Mouse (Mus musculus) CD4-positive, CD25-positive, alpha-beta regulatory T cell, adult 4 months (primary cell): ENCODE measurements at regions not wholly inside any gene's neighbourhood (a gene's known extent, or its start where the extent isn't known, plus 50 kb on each side); places are given as distances from the start of the nearest gene placed in this dataset.
"Not testable (repeated sequence)": the region's sequence is repeated elsewhere in the genome, so short reads cannot be mapped to it uniquely, and the experiment has no call there.

Experiments used
- ATAC-seq: one replicate; pipeline ENCODE4 v1.8.0; 2017

GRCm38 (mm10) chr6:31011407-31012020, 52.6 kb upstream of the Klf14 start:
- no peak for ATAC-seq

GRCm38 (mm10) chr6:31016566-31016965, 57.7 kb upstream of the Klf14 start:
- no peak for ATAC-seq

DNA sequence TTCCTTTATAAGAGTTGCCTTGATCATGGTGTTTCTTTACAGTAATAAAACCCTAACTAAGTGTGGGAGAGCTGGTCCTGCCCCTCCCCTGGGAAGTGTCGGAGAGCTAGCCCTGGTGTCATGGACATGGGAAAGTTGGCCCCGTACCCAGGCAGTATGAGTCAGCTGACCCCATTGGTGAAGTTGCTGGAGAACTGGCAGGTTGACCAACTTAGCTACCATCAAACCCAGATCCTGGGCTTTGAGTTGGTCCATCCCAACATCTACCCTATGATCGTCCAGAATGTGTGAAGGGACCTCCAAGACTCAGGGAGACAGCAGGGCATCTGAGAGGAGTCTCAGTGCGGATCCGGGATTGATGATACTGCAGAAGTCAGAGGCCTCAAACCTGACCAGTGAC, 62.9 kb upstream of the Klf14 start:
- no peak for ATAC-seq

- ATAC-seq: no peak
Measured at GRCm38 (mm10) chr6:31029777-31030176, 70.9 kb upstream of the Klf14 start.

- ATAC-seq: no peak
Measured at GRCm38 (mm10) chr6:31031022-31031421, 72.1 kb upstream of the Klf14 start.

DNA sequence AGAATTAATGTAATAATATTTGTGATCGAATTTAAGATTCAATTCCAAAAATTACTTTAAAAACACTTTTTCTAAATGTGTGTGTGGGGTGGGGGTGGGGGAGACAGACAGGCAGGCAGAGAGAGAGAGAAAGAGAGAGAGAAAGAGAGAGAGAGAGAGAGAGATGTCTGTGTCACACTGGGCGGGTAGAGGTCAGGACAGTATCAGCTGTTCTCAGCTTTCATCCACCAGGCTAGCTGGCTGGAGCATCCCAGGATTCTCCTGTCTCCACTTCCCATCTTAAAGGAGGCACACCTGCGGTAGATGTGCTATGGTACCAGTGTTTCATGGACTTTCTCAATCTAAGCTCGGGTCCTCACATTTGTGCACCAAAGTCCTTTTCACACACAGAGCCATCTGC, 73.3 kb upstream of the Klf14 start:
- no peak for ATAC-seq

DNA sequence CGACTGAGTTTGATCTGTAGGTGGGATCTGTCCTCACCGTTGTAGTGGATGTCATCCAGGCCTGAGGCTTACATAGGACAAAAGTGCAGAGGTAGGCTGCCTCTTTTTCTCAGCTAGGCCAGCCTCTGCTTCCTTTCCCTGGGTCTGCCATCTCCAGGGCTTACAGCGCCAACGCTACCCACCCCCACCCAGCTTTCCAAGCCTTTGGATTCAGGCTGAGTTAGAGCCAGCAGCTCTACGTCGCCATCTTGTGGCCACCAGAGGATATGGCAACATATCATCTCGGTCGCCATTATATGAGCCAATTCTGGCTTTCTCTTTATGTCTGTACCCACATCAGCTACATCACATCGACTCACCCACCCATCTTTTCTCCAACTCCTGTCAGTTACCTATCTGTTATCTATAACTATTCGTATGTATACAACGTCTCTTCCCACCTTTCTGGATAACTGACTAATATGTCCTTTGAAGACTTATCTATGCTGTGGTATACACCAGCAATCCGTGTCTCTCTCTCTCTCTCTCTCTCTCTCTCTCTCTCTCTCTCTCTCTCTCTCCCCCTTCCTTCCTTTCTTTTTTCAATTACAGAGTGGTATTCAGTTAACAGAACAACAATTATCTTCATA, 74.2 kb upstream of the Klf14 start:
- ATAC-seq: peak; percentile 93

GRCm38 (mm10) chr6:31034796-31035195, 75.9 kb upstream of the Klf14 start:
- no peak for ATAC-seq

DNA sequence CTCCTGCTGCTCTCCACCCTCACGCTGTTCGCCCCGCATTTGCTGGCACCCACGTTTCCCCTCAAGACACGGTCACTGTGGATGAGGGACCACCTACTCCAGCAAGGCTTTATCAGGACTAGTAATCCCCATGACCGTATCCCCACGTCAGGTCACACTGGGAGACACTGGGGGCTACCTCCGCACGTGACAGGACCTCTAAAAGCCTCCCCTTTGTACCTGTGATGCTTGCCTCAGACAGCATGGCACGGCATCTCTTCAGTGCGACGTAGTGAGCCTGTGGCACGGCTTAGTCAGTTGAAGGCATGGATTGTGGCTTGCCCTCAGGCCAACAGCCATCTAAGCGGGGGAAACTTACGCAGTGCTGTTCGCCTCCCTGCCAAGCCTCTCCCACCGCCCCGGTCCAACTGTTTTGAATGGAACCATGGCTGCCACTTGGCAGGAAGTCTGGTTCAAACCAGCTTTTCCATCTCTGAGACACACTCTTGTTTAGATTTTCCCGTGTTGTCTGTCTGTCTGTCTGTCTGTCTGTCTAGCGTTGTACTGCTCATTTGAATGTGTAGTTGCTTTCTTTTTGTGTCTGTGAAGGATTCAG, 79.0 kb upstream of the Klf14 start:
- no peak for ATAC-seq

- ATAC-seq: not testable (repeated sequence)
Measured at GRCm38 (mm10) chr6:31038445-31038844, 79.6 kb upstream of the Klf14 start.

- no peak for ATAC-seq
Measured at GRCm38 (mm10) chr6:31039485-31039884, 80.6 kb upstream of the Klf14 start.

GRCm38 (mm10) chr6:31040783-31041182, 81.9 kb upstream of the Klf14 start:
- ATAC-seq: no peak

DNA sequence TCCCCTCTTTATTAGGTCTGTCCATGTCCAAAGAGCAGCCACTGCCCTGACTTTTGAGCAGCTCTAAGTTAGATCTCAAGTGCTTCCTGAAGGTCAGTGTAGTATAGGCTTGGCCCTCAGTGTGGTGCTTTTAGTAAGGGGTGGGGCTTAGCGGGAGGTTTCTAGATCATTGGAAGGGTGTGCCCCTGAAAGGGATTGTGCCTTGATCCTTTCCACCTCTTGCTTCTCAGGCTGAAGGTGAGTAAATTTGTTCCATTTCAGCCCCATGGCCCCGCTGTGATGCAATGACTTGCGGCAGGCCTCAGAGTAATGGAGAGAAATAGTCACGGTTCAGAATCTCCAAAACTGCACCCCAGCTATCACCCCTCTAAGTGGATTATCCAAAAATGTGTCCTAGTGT, 84.5 kb upstream of the Klf14 start:
- no peak for ATAC-seq

- ATAC-seq: no peak
Measured at GRCm38 (mm10) chr6:31043919-31044318, 85.0 kb upstream of the Klf14 start.

DNA sequence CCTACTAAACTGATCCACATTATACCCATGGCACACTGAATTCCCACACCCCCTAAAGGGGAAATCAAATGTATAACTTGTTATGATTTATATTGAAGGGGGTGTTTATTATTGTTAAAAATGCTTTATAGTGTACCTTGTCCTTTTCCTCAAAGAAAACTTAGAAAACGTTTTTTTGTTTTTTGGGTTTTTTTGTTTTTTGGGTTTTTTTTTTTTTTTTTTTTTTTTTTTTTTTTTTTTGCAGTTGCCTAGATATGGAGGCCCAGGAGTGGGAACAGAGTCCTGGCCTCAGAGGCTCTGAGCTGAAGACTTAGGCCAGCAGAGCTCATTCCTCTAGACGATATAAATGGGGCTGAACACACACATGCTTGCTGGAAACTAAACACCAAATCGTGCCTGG, 87.3 kb upstream of the Klf14 start:
- ATAC-seq: no peak

GRCm38 (mm10) chr6:31048920-31049576, 90.2 kb upstream of the Klf14 start:
- ATAC-seq: no peak

- no peak for ATAC-seq
Measured at GRCm38 (mm10) chr6:31050831-31051230, 92.0 kb upstream of the Klf14 start.

- no peak for ATAC-seq
Measured at GRCm38 (mm10) chr6:31051771-31052170, 92.9 kb upstream of the Klf14 start.

GRCm38 (mm10) chr6:31053003-31053402, 94.1 kb upstream of the Klf14 start:
- no peak for ATAC-seq

- no peak for ATAC-seq
Measured at GRCm38 (mm10) chr6:31056786-31057566, 98.1 kb upstream of the Klf14 start.

DNA sequence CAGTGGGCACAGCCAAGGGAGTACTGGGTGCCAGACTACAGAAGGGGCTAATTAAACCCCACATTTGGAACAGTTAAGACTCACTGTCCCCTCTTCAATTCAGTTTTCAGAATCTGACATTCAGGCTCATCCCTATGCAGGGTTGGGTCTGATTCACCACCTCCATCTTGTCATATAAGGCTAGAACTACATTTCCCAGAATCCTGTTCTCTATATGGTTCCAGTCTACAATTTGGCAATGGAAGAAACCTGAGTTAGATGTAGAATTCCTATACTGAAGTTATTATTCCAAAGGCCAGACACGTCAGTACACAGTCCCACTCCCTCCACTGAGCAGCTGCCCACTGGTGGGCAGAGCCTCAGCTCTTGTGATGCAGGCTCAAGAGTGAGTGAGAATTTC, 99.4 kb upstream of the Klf14 start:
- no peak for ATAC-seq

- no peak for ATAC-seq
Measured at GRCm38 (mm10) chr6:31058961-31059360, 100.1 kb upstream of the Klf14 start.

- no peak for ATAC-seq
Measured at GRCm38 (mm10) chr6:31061813-31062212, 102.9 kb upstream of the Klf14 start.
